In genomic region chr14:120880601-120881000, GRCm38 (mm10) we compare ENCODE assay signal across 28 mouse cellular contexts. TPM values are rescaled to one million over a fixed set of nuclear protein-coding genes. Genes with fewer than 3 reads are reported as not detected.
A peak's percentile ranks its signal among the peaks of the same experiment; 100 is the strongest.
DNase-seq lines count a peak whose midpoint lies in the region; ATAC-seq and TF ChIP-seq lines count a peak whose summit lies in the region.
"Had no signal": no experiment of that assay in that cellular context is flagged by ENCODE, and none has a peak within 500 bp of the region (broad histone marks: within the 10 kb centered on the region; RNA-seq: fewer than 3 reads in every experiment).

No protein-coding gene starts in this region.

- peak; percentile 40; the same call in 1 of the 2 replicates for ATAC-seq in stomach, postnatal 0 days (ENCODE audit: low FRiP score, low TSS enrichment)
- ATAC-seq: activated CD4-positive, CD25-positive, alpha-beta regulatory T cell, adult 4 months; CD4-positive, CD25-positive, alpha-beta regulatory T cell, adult 4 months; forebrain, embryonic 15.5 days; hindbrain, postnatal 0 days; inflammation-experienced regulatory T-cells, adult 6 months; intestine, embryonic 16.5 days; Patski had no signal

- no peak for TF ChIP-seq POLR2A in ES-Bruce4 (IDR thresholded peaks at IDR 0.05; ENCODE audit: insufficient read depth, low read length)

- H3K9me3 ChIP-seq in ES-Bruce4 (replicated peaks; ENCODE audit: control insufficient read depth, insufficient read depth, low read length, poor library complexity, severe bottlenecking), result no peaks in the 10 kb centered on the region; the same call in 1 of the 2 replicates
- H3K9me3 ChIP-seq in stomach, postnatal 0 days (ENCODE audit: control insufficient read depth, low read length), result no peaks in the 10 kb centered on the region
- H3K9me3 ChIP-seq: embryonic facial prominence, embryonic 12.5 days; embryonic facial prominence, embryonic 15.5 days; forebrain, embryonic 12.5 days; forebrain, embryonic 15.5 days; heart, embryonic 10.5 days; heart, embryonic 13.5 days had no signal

- DNase-seq in heart, adult 11 months, result peak; percentile 13
- DNase-seq in heart, adult 8-10 months (ENCODE audit: low spot score), result no peak
- peak; percentile 58 for DNase-seq in ES-CJ7 (ENCODE audit: low read depth, low spot score)
- DNase-seq in stomach, postnatal 0 days (ENCODE audit: low spot score), result no peak
- DNase-seq in heart, adult 18-20 months, result no peak
- DNase-seq: adrenal gland, adult 8-10 months; adrenal gland, postnatal 25 days; cerebellum, adult 8-10 months; embryo, embryonic 11 days; gastrocnemius, postnatal 10 days; gastrocnemius, postnatal 36 days; heart, postnatal 14 days; heart, postnatal 4 days had no signal

- no peak overlapping the region for H3K4me2 ChIP-seq in stomach, postnatal 0 days (replicated peaks; ENCODE audit: low read depth)
- H3K4me2 ChIP-seq: embryonic facial prominence, embryonic 12.5 days; embryonic facial prominence, embryonic 15.5 days; forebrain, embryonic 12.5 days; forebrain, embryonic 15.5 days; heart, embryonic 13.5 days; hindbrain, embryonic 14.5 days had no signal

- TF ChIP-seq EP300 in ES-Bruce4 (IDR thresholded peaks at IDR 0.05; ENCODE audit: insufficient read depth, low read depth, low read length), result peak; percentile 54; the same call in 1 of the 2 replicates
- no peak for TF ChIP-seq EP300 in stomach, postnatal 0 days (optimal IDR thresholded peaks at IDR 0.05)

- peaks cover 12% of the 10 kb centered on the region for H3K4me1 ChIP-seq in ES-Bruce4 (ENCODE audit: control insufficient read depth, insufficient read depth, low read length)
- no peaks in the 10 kb centered on the region for H3K4me1 ChIP-seq in stomach, postnatal 0 days (replicated peaks; ENCODE audit: control insufficient read depth, insufficient read depth)
- H3K4me1 ChIP-seq: embryonic facial prominence, embryonic 12.5 days; embryonic facial prominence, embryonic 15.5 days; forebrain, embryonic 15.5 days had no signal

- 34% methylated on average over 5 of the region's 5 CpGs for WGBS in stomach, postnatal 0 days

- no peak overlapping the region for H3K9ac ChIP-seq in ES-Bruce4 (ENCODE audit: low read depth, poor library complexity, severe bottlenecking)
- H3K9ac ChIP-seq in stomach, postnatal 0 days (ENCODE audit: low read length), result no peak overlapping the region
- H3K9ac ChIP-seq: embryonic facial prominence, embryonic 12.5 days; embryonic facial prominence, embryonic 15.5 days; forebrain, embryonic 12.5 days; forebrain, embryonic 15.5 days; heart, embryonic 13.5 days; hindbrain, embryonic 14.5 days had no signal

- no peaks in the 10 kb centered on the region for H3K36me3 ChIP-seq in ES-Bruce4 (ENCODE audit: control insufficient read depth, insufficient read depth, low read length, poor library complexity, severe bottlenecking)
- H3K36me3 ChIP-seq in stomach, postnatal 0 days (ENCODE audit: control insufficient read depth, insufficient read depth, low read length), result no peaks in the 10 kb centered on the region
- H3K36me3 ChIP-seq: embryonic facial prominence, embryonic 12.5 days; embryonic facial prominence, embryonic 15.5 days; forebrain, embryonic 12.5 days; forebrain, embryonic 15.5 days; G1E; heart, embryonic 10.5 days; heart, embryonic 13.5 days had no signal

- H3K27ac ChIP-seq in ES-Bruce4 (ENCODE audit: insufficient read depth, low read length), result peak overlapping the region; percentile 80
- H3K27ac ChIP-seq in stomach, postnatal 0 days (replicated peaks), result no peak overlapping the region
- H3K27ac ChIP-seq: embryonic facial prominence, embryonic 12.5 days; embryonic facial prominence, embryonic 15.5 days; forebrain, embryonic 12.5 days; forebrain, embryonic 15.5 days; heart, embryonic 10.5 days; heart, embryonic 13.5 days; hindbrain, embryonic 14.5 days; hindbrain, postnatal 0 days had no signal

- TF ChIP-seq CTCF in ES-Bruce4 (IDR thresholded peaks at IDR 0.05; ENCODE audit: low read depth, low read length), result no peak
- TF ChIP-seq CTCF in stomach, postnatal 0 days (IDR thresholded peaks at IDR 0.05; ENCODE audit: low read depth), result no peak

- H3K4me3 ChIP-seq in ES-Bruce4 (ENCODE audit: low read depth, low read length), result no peak overlapping the region
- H3K4me3 ChIP-seq in stomach, postnatal 0 days (ENCODE audit: low read depth, low read length), result no peak overlapping the region
- H3K4me3 ChIP-seq: embryonic facial prominence, embryonic 12.5 days; embryonic facial prominence, embryonic 15.5 days; forebrain, embryonic 12.5 days; forebrain, embryonic 15.5 days; heart, embryonic 10.5 days; heart, embryonic 13.5 days had no signal

- no peaks in the 10 kb centered on the region for H3K27me3 ChIP-seq in ES-Bruce4 (ENCODE audit: control insufficient read depth, insufficient read depth, low read length, poor library complexity, severe bottlenecking)
- H3K27me3 ChIP-seq in stomach, postnatal 0 days (ENCODE audit: control insufficient read depth, insufficient read depth, low read length), result no peaks in the 10 kb centered on the region
- H3K27me3 ChIP-seq: embryonic facial prominence, embryonic 12.5 days; embryonic facial prominence, embryonic 15.5 days; forebrain, embryonic 12.5 days; forebrain, embryonic 15.5 days; heart, embryonic 13.5 days; Patski had no signal

RNA-seq across cellular contexts. Expression of gene Ipo5, which starts 30.4 kb away (rescaled TPM):
- total RNA-seq in heart, adult 8-10 months (2022), result 100 to 1,000 TPM; 113 to 131 (median 125) TPM
- polyA plus RNA-seq in ES-Bruce4 (2011; ENCODE audit: insufficient read depth, insufficient read length, low read depth, missing spikeins), result 440 and 468 TPM in 2 replicates
- polyA plus RNA-seq in stomach, postnatal 0 days (2015; fragmentation: Nextera tagmentation; extraction: Ambion mirVana), result 30.7 and 31.5 TPM in 2 replicates
- 100 to 1,000 TPM; 114 to 118 TPM for total RNA-seq in heart, adult 18-20 months (2021)

Comparison
In these comparisons a context has a peak if more than half of its experiments do, and no peak if none do; other contexts are left out.
1. DNase-seq: peak in heart, adult 11 months (single experiment) and ES-CJ7 (single experiment); none in heart, adult 8-10 months (single experiment), stomach, postnatal 0 days (single experiment) and heart, adult 18-20 months (0 of 2).